Mouse (Mus musculus) c-Kit-positive CD71-positive TER-119-positive erythroid progenitor cells, embryonic 14.5 days (primary cell): ENCODE measurements around the gene Pop4.
"Not testable (repeated sequence)": the region's sequence is repeated elsewhere in the genome, so short reads cannot be mapped to it uniquely, and the experiment has no call there.

Experiments used
- DNase-seq: peaks from one replicate; pipeline ENCODE4 v3.0.0-alpha.2; 2013; ENCODE audit warnings: low spot score

The Pop4 gene

GRCm38 (mm10) chr7:38270703-38271510 lies at the start of gene Pop4:
Pop4 (minus strand) TSS chr7:38271423.
- peak; percentile 88 for DNase-seq

GRCm38 (mm10) chr7:38320641-38321040 lies 49.4 kb upstream of the Pop4 start:
- no peak for DNase-seq

GRCm38 (mm10) chr7:38282192-38282591 lies 11.0 kb upstream of the Pop4 start:
- not testable (repeated sequence) for DNase-seq

- no peak for DNase-seq
Observed at GRCm38 (mm10) chr7:38272551-38272950, 1.3 kb upstream of the Pop4 start.

GRCm38 (mm10) chr7:38271859-38272258 lies 636 bp upstream of the Pop4 start:
- DNase-seq: peak; percentile 26

GRCm38 (mm10) chr7:38271511-38271811 lies 238 bp upstream of the Pop4 start:
- no peak for DNase-seq

GRCm38 (mm10) chr7:38267006-38267680 lies 4.1 kb downstream of the Pop4 start:
- no peak for DNase-seq

- no peak for DNase-seq
Observed at GRCm38 (mm10) chr7:38262406-38262805, 8.8 kb downstream of the Pop4 start.

- no peak for DNase-seq
Observed at GRCm38 (mm10) chr7:38259631-38260030, 11.6 kb downstream of the Pop4 start.

- DNase-seq: no peak
Observed at GRCm38 (mm10) chr7:38253441-38253840, 17.8 kb downstream of the Pop4 start.

GRCm38 (mm10) chr7:38251494-38252216 lies 19.6 kb downstream of the Pop4 start:
- DNase-seq: no peak

GRCm38 (mm10) chr7:38242417-38242816 lies 28.8 kb downstream of the Pop4 start:
- DNase-seq: no peak

GRCm38 (mm10) chr7:38237140-38237539 lies 34.1 kb downstream of the Pop4 start:
- no peak for DNase-seq

GRCm38 (mm10) chr7:38236400-38237105 lies 34.7 kb downstream of the Pop4 start:
- DNase-seq: no peak

- DNase-seq: no peak
Observed at GRCm38 (mm10) chr7:38230285-38230684, 40.9 kb downstream of the Pop4 start.

GRCm38 (mm10) chr7:38228329-38228728 lies 42.9 kb downstream of the Pop4 start:
- DNase-seq: no peak

GRCm38 (mm10) chr7:38227900-38228298 lies 43.3 kb downstream of the Pop4 start, which contains the start of gene Plekhf1:
Plekhf1 (minus strand) TSS chr7:38228016.
- peak; percentile 80 for DNase-seq

- DNase-seq: no peak
Observed at GRCm38 (mm10) chr7:38227181-38227899, 43.9 kb downstream of the Pop4 start.

GRCm38 (mm10) chr7:38226226-38226625 lies 45.0 kb downstream of the Pop4 start:
- DNase-seq: no peak

GRCm38 (mm10) chr7:38224577-38225369 lies 46.5 kb downstream of the Pop4 start:
- DNase-seq: no peak

GRCm38 (mm10) chr7:38220866-38221265 lies 50.4 kb downstream of the Pop4 start:
- no peak for DNase-seq
